Mouse (Mus musculus) liver, embryonic 12.5 days (tissue): Measurements from ENCODE around the gene Nhsl2. TPM values are rescaled to one million over a fixed set of nuclear protein-coding genes. Genes with fewer than 3 reads are reported as not detected.

ENCODE experiments used
- ATAC-seq: fragments of 200-750 bp; cut with Nextera tagmentation; 2 replicates; pipeline ENCODE4 v1.8.0; 2017; ENCODE audit warnings: moderate number of reproducible peaks, mild to moderate bottlenecking, moderate library complexity
- H3K27ac ChIP-seq: fragments of 300-500 bp; sonication (generic); 2 replicates; pipeline ENCODE4 v1.5.1; 2016; ENCODE audit warnings: mild to moderate bottlenecking
- H3K27me3 ChIP-seq: fragments of 300-500 bp; sonication (generic); replicated peaks from 2 replicates; pipeline ENCODE4 v1.6.1; 2016; ENCODE audit warnings: mild to moderate bottlenecking, moderate library complexity
- H3K36me3 ChIP-seq: fragments of 300-500 bp; sonication (generic); 2 replicates; pipeline ENCODE4 v1.6.1; 2016; ENCODE audit warnings: mild to moderate bottlenecking, moderate library complexity
- H3K4me1 ChIP-seq: fragments of 300-500 bp; sonication (generic); 2 replicates; pipeline ENCODE4 v1.6.1; 2016
- H3K4me2 ChIP-seq: fragments of 300-500 bp; sonication (generic); 2 replicates; pipeline ENCODE4 v1.6.1; 2016; ENCODE audit warnings: mild to moderate bottlenecking, moderate library complexity
- H3K4me3 ChIP-seq: fragments of 300-500 bp; sonication (generic); 2 replicates; pipeline ENCODE4 v1.5.1; 2016; ENCODE audit warnings: mild to moderate bottlenecking, moderate library complexity
- H3K9ac ChIP-seq: fragments of 300-500 bp; sonication (generic); 2 replicates; pipeline ENCODE4 v1.6.1; 2016; ENCODE audit warnings: mild to moderate bottlenecking, moderate library complexity
- H3K9me3 ChIP-seq: fragments of 300-500 bp; sonication (generic); replicated peaks from 2 replicates; pipeline ENCODE4 v1.6.1; 2016; ENCODE audit warnings: mild to moderate bottlenecking, moderate library complexity
- WGBS: fragments of 180-500 bp; shearing (Covaris S2); methylation state at CpG from one replicate; pipeline ENCODE4 v1.1.7; 2016; ENCODE audit not compliant: insufficient replicate concordance; 5-methylcytosine and 5-hydroxymethylcytosine counted together
- polyA plus RNA-seq: library from polyadenylated mRNA; unstranded; fragments of >200 nt; fragmentation: Nextera tagmentation; extraction: Ambion mirVana; gene quantifications from 2 replicates; pipeline ENCODE4 v1.2.1, GENCODE M21; 2016

Nhsl2 gene
- polyA plus RNA-seq, 1 experiment from 2014 or later: 2.4 TPM

DNA sequence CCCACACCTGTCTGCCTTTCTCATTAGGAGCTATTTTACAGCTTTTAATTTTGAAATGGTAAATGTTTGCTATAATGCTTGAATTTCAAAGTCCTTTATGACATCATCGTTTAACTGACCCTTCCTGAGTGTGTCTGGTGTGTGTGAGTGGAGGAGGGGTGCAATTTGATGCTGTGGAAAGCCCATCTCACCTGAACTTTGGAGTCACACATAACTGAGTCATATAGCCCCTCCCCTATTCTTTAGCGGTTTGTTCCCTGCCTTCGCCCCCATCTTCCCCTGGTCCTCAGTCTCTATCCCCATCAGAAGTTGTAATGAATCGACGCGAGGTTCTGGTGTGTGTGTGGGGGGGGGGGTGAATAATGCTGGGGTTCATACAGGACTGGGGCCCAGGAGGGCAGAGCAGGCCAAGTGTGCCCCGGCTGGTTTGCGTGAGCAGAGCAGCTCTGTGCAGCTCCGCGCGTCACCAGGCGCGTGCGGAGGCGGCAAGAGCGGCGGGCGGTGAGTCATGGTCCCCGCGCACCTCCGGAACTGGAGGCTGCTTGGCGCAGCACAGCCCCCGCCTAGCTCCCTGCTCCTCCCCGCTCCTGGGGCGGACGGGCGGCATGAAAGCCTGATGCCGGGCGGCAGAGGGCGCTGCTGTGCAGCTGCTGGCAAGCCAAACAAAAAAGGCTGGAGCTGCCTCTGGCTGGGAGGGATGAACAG lies 104.8 kb downstream of the Nhsl2 start:
- Histone ChIP-seq H3K9me3 (no peaks in the 10 kb centered on the region), H3K9ac (no peak overlapping the region), H3K4me1 (no peaks in the 10 kb centered on the region), H3K27me3 (peaks cover 49% of the 10 kb centered on the region), H3K36me3 (no peaks in the 10 kb centered on the region), H3K4me3 (peak overlapping the region; percentile 22), H3K27ac (no peak overlapping the region), H3K4me2 (peak overlapping the region; percentile 58)
- WGBS: 13% methylated on average over 30 of the region's 30 CpGs
- ATAC-seq: peak; percentile 88

GRCm38 (mm10) chrX:101954492-101954851 lies 105.3 kb downstream of the Nhsl2 start:
- Histone ChIP-seq H3K9ac (no peak overlapping the region), H3K4me2 (peak overlapping the region; percentile 58; the same call in 1 of the 2 replicates), H3K4me1 (no peaks in the 10 kb centered on the region), H3K9me3 (no peaks in the 10 kb centered on the region), H3K36me3 (no peaks in the 10 kb centered on the region), H3K27ac (no peak overlapping the region), H3K4me3 (no peak overlapping the region), H3K27me3 (peaks cover 53% of the 10 kb centered on the region)
- no peak for ATAC-seq
- WGBS: 44% methylated on average over 6 of the region's 6 CpGs

DNA sequence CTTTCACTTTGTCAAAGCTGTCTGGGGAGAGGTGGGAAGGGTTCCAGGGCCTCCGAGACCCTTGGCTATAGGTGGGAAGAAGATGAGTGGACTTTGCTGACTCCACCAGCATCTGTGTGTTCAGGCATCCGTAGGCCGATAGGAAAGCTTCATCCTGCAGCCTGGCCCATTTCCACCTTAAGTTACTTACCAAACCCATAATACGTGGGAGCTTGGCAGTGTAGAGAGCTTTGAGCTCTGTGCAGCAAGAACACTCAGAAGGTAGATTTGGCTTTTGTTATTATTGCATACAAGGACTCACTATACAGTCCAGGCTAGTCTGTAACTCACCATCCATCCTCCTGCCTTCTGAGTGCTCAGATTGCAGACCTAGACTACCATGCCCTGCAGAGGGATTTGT lies 112.7 kb downstream of the Nhsl2 start:
- no peak overlapping the region for H3K27ac ChIP-seq
- peaks cover 57% of the 10 kb centered on the region for H3K27me3 ChIP-seq
- no peaks in the 10 kb centered on the region for H3K36me3 ChIP-seq
- no peaks in the 10 kb centered on the region for H3K9me3 ChIP-seq
- 56% methylated on average over 4 of the region's 4 CpGs for WGBS
- no peak overlapping the region for H3K4me2 ChIP-seq
- no peak overlapping the region for H3K4me3 ChIP-seq
- ATAC-seq: no peak
- no peaks in the 10 kb centered on the region for H3K4me1 ChIP-seq
- H3K9ac ChIP-seq: no peak overlapping the region

- H3K4me1 ChIP-seq: no peaks in the 10 kb centered on the region
- H3K27ac ChIP-seq: no peak overlapping the region
- no peak overlapping the region for H3K4me2 ChIP-seq
- no peak overlapping the region for H3K9ac ChIP-seq
- 77% methylated on average over 3 of the region's 3 CpGs for WGBS
- no peak for ATAC-seq
- no peaks in the 10 kb centered on the region for H3K9me3 ChIP-seq
- H3K36me3 ChIP-seq: no peaks in the 10 kb centered on the region
- H3K27me3 ChIP-seq: peaks cover 47% of the 10 kb centered on the region
- H3K4me3 ChIP-seq: no peak overlapping the region
Measured at GRCm38 (mm10) chrX:101963711-101964110, 114.5 kb downstream of the Nhsl2 start.

GRCm38 (mm10) chrX:101973028-101973427 lies 123.8 kb downstream of the Nhsl2 start:
- H3K4me2 ChIP-seq: no peak overlapping the region
- no peaks in the 10 kb centered on the region for H3K36me3 ChIP-seq
- WGBS: 56% methylated on average over 3 of the region's 3 CpGs
- no peak overlapping the region for H3K9ac ChIP-seq
- H3K27ac ChIP-seq: no peak overlapping the region
- no peak for ATAC-seq
- H3K27me3 ChIP-seq: 0 out of 2 replicates have a peak, but pooled peaks cover 22% of the 10 kb centered on the region
- H3K9me3 ChIP-seq: no peaks in the 10 kb centered on the region
- no peak overlapping the region for H3K4me3 ChIP-seq
- no peaks in the 10 kb centered on the region for H3K4me1 ChIP-seq

DNA sequence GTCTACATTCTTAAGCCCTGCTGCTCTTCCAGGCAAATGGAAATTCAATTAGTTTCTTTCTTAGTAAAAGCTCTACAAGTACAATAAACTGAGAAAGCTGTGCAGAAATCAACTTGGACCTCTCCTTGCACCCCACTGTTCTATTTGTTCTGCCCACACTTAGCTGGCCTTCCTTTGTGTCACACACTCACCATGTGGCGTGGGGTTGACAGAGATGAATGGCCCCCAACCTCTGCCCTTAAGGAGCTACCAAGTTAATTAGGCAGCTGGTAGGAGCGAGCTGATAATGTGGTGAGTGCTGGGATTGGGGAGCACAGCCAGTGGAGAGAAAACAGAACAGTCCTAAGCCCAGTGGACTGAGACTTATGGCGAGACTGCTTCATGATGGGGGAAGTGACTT lies 127.7 kb downstream of the Nhsl2 start:
- H3K9me3 ChIP-seq: no peaks in the 10 kb centered on the region
- H3K4me1 ChIP-seq: no peaks in the 10 kb centered on the region
- H3K27me3 ChIP-seq: peaks cover 26% of the 10 kb centered on the region
- no peak overlapping the region for H3K4me2 ChIP-seq
- H3K36me3 ChIP-seq: no peaks in the 10 kb centered on the region
- no peak overlapping the region for H3K9ac ChIP-seq
- H3K4me3 ChIP-seq: no peak overlapping the region
- no peak overlapping the region for H3K27ac ChIP-seq
- no peak for ATAC-seq
- WGBS: 48% methylated on average over 3 of the region's 3 CpGs

DNA sequence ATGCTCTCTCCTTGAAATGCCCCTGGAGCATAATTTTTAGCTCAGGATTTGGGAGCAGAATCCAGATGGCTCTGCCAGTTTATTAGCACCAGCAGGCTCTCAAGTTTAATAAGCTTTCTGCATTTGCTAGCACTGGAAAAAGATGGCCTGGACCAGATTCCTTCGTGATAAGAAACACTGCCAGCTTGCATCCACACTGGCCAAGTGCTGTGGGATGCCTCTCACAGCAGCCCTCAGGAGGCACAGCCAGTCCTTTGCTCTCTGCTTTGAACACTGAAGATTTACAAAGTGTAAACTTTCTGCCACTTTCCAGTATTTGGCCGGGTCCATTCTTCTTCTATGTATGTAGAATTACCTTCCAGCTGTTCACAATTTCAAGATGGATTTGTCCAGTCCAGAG lies 129.7 kb downstream of the Nhsl2 start:
- 44% methylated on average over 2 of the region's 2 CpGs for WGBS
- no peak for ATAC-seq
- Histone ChIP-seq H3K36me3 (no peaks in the 10 kb centered on the region), H3K4me2 (no peak overlapping the region), H3K27me3 (peaks cover 21% of the 10 kb centered on the region), H3K27ac (no peak overlapping the region), H3K4me1 (no peaks in the 10 kb centered on the region), H3K9ac (no peak overlapping the region), H3K4me3 (no peak overlapping the region), H3K9me3 (no peaks in the 10 kb centered on the region)

DNA sequence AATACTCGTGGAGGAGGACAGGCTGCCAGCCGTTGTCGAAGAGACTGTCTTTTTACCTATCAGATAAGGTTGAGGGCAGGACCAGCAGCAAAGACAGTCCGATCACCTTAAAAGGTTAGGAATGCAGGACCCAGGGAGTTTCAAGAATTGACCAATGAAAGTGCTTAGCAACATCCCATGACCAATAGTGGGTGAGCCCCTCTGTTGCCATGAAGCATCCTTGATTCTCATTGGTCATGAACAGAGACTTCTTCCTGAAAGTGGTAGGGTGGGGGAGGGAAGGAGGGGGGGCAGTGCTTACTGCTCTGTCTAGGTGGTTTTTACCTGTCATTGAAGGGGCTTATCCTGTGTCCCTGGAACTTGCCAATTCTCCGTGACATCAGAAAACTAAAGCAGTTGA lies 130.1 kb downstream of the Nhsl2 start:
- 44% methylated on average over 5 of the region's 5 CpGs for WGBS
- H3K4me2 ChIP-seq: no peak overlapping the region
- no peaks in the 10 kb centered on the region for H3K36me3 ChIP-seq
- ATAC-seq: no peak
- no peaks in the 10 kb centered on the region for H3K4me1 ChIP-seq
- H3K27ac ChIP-seq: no peak overlapping the region
- H3K9ac ChIP-seq: no peak overlapping the region
- peaks cover 25% of the 10 kb centered on the region for H3K27me3 ChIP-seq
- no peak overlapping the region for H3K4me3 ChIP-seq
- H3K9me3 ChIP-seq: no peaks in the 10 kb centered on the region

GRCm38 (mm10) chrX:101980586-101980985 lies 131.4 kb downstream of the Nhsl2 start:
- Histone ChIP-seq H3K9me3 (no peaks in the 10 kb centered on the region), H3K27me3 (peaks cover 34% of the 10 kb centered on the region), H3K36me3 (no peaks in the 10 kb centered on the region), H3K9ac (no peak overlapping the region), H3K27ac (no peak overlapping the region), H3K4me3 (no peak overlapping the region), H3K4me2 (no peak overlapping the region), H3K4me1 (no peaks in the 10 kb centered on the region)
- no peak for ATAC-seq
- WGBS: 71% methylated on average over 2 of the region's 2 CpGs

GRCm38 (mm10) chrX:101981450-101981849 lies 132.3 kb downstream of the Nhsl2 start:
- Histone ChIP-seq H3K9me3 (no peaks in the 10 kb centered on the region), H3K4me3 (no peak overlapping the region), H3K27ac (no peak overlapping the region), H3K9ac (no peak overlapping the region), H3K27me3 (peaks cover 33% of the 10 kb centered on the region), H3K36me3 (no peaks in the 10 kb centered on the region), H3K4me2 (no peak overlapping the region), H3K4me1 (no peaks in the 10 kb centered on the region)
- ATAC-seq: no peak
- 33% methylated on average over 2 of the region's 2 CpGs for WGBS

DNA sequence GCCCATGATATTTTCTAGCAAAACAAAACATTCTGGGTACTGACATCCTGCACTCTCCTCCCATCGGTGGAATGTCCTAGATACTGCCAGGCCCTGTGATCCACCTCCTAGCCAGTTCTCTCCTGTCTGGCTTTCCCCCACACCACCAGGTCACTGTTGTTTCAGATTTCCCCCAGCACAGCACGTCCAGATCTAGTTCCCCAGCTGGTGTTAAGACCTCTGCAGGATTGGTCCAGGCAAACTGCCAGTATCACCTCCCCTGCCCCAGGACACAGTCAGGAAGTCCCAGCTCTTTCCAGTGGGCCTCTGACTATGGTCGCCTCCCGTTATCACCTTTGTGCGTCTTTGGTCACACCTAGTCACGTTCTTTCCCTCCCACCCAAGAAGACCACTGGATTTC lies 134.5 kb downstream of the Nhsl2 start:
- Histone ChIP-seq H3K27ac (no peak overlapping the region), H3K4me1 (no peaks in the 10 kb centered on the region), H3K27me3 (peaks cover 28% of the 10 kb centered on the region), H3K9ac (no peak overlapping the region), H3K36me3 (no peaks in the 10 kb centered on the region), H3K9me3 (no peaks in the 10 kb centered on the region), H3K4me3 (no peak overlapping the region), H3K4me2 (no peak overlapping the region)
- 39% methylated on average over 6 of the region's 6 CpGs for WGBS
- ATAC-seq: no peak

DNA sequence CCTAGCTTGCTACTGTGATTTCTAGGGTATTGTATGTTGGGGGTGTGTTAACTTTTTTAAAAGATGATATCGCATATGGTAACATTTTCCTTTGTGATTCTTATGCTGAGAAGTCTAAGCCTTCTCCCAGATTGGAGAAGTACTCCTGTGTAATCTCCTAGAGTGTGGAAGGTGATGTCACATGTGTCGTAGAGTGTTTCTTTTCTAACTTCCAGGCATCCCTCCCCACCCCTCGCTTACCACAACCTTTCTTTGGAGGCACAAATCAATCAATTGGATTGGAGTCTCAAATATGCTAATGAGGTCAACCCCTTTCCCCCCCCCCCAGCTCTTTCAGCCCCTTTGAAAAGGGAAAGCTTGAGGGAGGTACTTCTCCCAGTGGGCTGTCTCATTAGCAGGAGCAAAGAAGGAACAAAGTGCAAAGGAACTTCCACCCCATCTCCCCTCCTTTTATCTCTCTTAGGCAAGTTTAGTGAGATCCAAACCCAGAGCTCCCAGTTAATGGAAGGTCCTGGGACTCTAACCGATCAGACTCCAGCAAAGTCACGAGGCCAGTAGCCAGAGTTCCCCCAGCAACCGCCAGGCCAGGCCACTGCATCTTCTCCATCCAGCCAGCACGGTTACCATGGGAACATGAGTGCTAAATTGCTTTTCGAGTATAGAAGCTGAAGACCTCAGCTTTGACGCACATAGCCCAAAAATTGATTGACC lies 137.6 kb downstream of the Nhsl2 start:
- peaks cover 29% of the 10 kb centered on the region for H3K27me3 ChIP-seq
- H3K4me1 ChIP-seq: no peaks in the 10 kb centered on the region
- H3K4me2 ChIP-seq: no peak overlapping the region
- no peak for ATAC-seq
- H3K27ac ChIP-seq: no peak overlapping the region
- WGBS: 48% methylated on average over 9 of the region's 9 CpGs
- H3K9me3 ChIP-seq: no peaks in the 10 kb centered on the region
- no peaks in the 10 kb centered on the region for H3K36me3 ChIP-seq
- no peak overlapping the region for H3K4me3 ChIP-seq
- H3K9ac ChIP-seq: no peak overlapping the region
